Mouse (Mus musculus) hindbrain, embryonic 10.5 days (tissue): ENCODE measurements around the gene Zfp990. TPM values are rescaled to one million over a fixed set of nuclear protein-coding genes. Genes with fewer than 3 reads are reported as not detected.
"Not testable (repeated sequence)": the region's sequence is repeated elsewhere in the genome, so short reads cannot be mapped to it uniquely, and the experiment has no call there.

Source experiments
- DNase-seq: peaks from one replicate; pipeline ENCODE4 v3.0.0-alpha.2; 2017; ENCODE audit warnings: low spot score
- H3K27ac ChIP-seq: fragments of 300-500 bp; sonication (generic); 2 replicates; pipeline ENCODE4 v1.5.1; 2016; ENCODE audit warnings: mild to moderate bottlenecking, moderate library complexity
- H3K27me3 ChIP-seq: fragments of 300-500 bp; sonication (generic); 2 replicates; pipeline ENCODE4 v1.6.1; 2016; ENCODE audit warnings: mild to moderate bottlenecking; ENCODE audit not compliant: poor library complexity, insufficient read depth, severe bottlenecking
- H3K36me3 ChIP-seq: fragments of 300-500 bp; sonication (generic); 2 replicates; pipeline ENCODE4 v1.6.1; 2016; ENCODE audit warnings: mild to moderate bottlenecking, moderate library complexity
- H3K4me1 ChIP-seq: fragments of 300-500 bp; sonication (generic); replicated peaks from 2 replicates; pipeline ENCODE4 v1.6.1; 2016; ENCODE audit warnings: mild to moderate bottlenecking
- H3K4me3 ChIP-seq: fragments of 300-500 bp; sonication (generic); 2 replicates; pipeline ENCODE4 v1.5.1; 2016; ENCODE audit warnings: mild to moderate bottlenecking, moderate library complexity
- H3K9me3 ChIP-seq: fragments of 300-500 bp; sonication (generic); 2 replicates; pipeline ENCODE4 v1.6.1; 2016; ENCODE audit warnings: mild to moderate bottlenecking, moderate library complexity
- WGBS: fragments of 180-500 bp; shearing (Covaris S2); methylation state at CpG from one replicate; pipeline ENCODE4 v1.1.7; 2016; 5-methylcytosine and 5-hydroxymethylcytosine counted together
- polyA plus RNA-seq: library from polyadenylated mRNA; unstranded; fragments of >200 nt; fragmentation: Nextera tagmentation; extraction: Ambion mirVana; gene quantifications from 2 replicates; pipeline ENCODE4 v1.2.1, GENCODE M21; 2016

Gene Zfp990
- polyA plus RNA-seq, 1 experiment from 2014 or later, result 0.05 TPM

GRCm38 (mm10) chr4:145546477-145546876 is 35.9 kb downstream of the Zfp990 start:
- H3K4me3 ChIP-seq, DNase-seq: not testable (repeated sequence)
- peaks cover 56% of the 10 kb centered on the region for H3K9me3 ChIP-seq

GRCm38 (mm10) chr4:145556680-145557079 is 46.1 kb downstream of the Zfp990 start:
- DNase-seq, result no peak
- Histone ChIP-seq H3K4me3 (no peak overlapping the region), H3K9me3 (peaks cover 64% of the 10 kb centered on the region), H3K27me3 (no peaks in the 10 kb centered on the region), H3K36me3 (no peaks in the 10 kb centered on the region), H3K27ac (no peak overlapping the region), H3K4me1 (no peaks in the 10 kb centered on the region)
- WGBS, result 85% methylated on average over 1 of the region's 1 CpGs

More at GRCm38 (mm10) chr4:145546477-145546876, 35.9 kb downstream of the Zfp990 start:
- not testable (repeated sequence) for H3K27me3 ChIP-seq, H3K36me3 ChIP-seq, H3K4me1 ChIP-seq, H3K27ac ChIP-seq
- 85% methylated on average over 3 of the region's 3 CpGs for WGBS

GRCm38 (mm10) chr4:145559505-145560099 is 49.0 kb downstream of the Zfp990 start:
- H3K4me3 ChIP-seq, result no peak overlapping the region
- no peaks in the 10 kb centered on the region for H3K27me3 ChIP-seq
- H3K36me3 ChIP-seq, result no peaks in the 10 kb centered on the region
- H3K9me3 ChIP-seq, result peaks cover 59% of the 10 kb centered on the region
- DNase-seq, result no peak
- no peak overlapping the region for H3K27ac ChIP-seq
- H3K4me1 ChIP-seq, result no peaks in the 10 kb centered on the region
- WGBS, result 42% methylated on average over 3 of the region's 3 CpGs

GRCm38 (mm10) chr4:145564111-145564821 is 53.7 kb downstream of the Zfp990 start:
- no peak overlapping the region for H3K4me3 ChIP-seq
- no peaks in the 10 kb centered on the region for H3K36me3 ChIP-seq
- H3K27me3 ChIP-seq, result no peaks in the 10 kb centered on the region
- no peaks in the 10 kb centered on the region for H3K4me1 ChIP-seq
- no peak overlapping the region for H3K27ac ChIP-seq
- 66% methylated on average over 3 of the region's 3 CpGs for WGBS
- no peak for DNase-seq
- H3K9me3 ChIP-seq, result peaks cover 53% of the 10 kb centered on the region

- 84% methylated on average over 9 of the region's 10 CpGs for WGBS
- not testable (repeated sequence) for H3K36me3 ChIP-seq, H3K4me1 ChIP-seq, H3K27ac ChIP-seq, DNase-seq, H3K27me3 ChIP-seq, H3K4me3 ChIP-seq
- peaks cover 28% of the 10 kb centered on the region for H3K9me3 ChIP-seq
Measured at GRCm38 (mm10) chr4:145570461-145570860, 59.9 kb downstream of the Zfp990 start.

- not testable (repeated sequence) for H3K27ac ChIP-seq, H3K4me1 ChIP-seq, DNase-seq, H3K4me3 ChIP-seq, H3K36me3 ChIP-seq, H3K27me3 ChIP-seq
- peaks cover 35% of the 10 kb centered on the region for H3K9me3 ChIP-seq
- 90% methylated on average over 8 of the region's 8 CpGs for WGBS
Measured at GRCm38 (mm10) chr4:145576623-145577022, 66.1 kb downstream of the Zfp990 start.

- H3K27ac ChIP-seq, H3K36me3 ChIP-seq, H3K4me3 ChIP-seq, DNase-seq, H3K4me1 ChIP-seq, H3K27me3 ChIP-seq: not testable (repeated sequence)
- 92% methylated on average over 1 of the region's 1 CpGs for WGBS
- peaks cover 25% of the 10 kb centered on the region; the same call in 1 of the 2 replicates for H3K9me3 ChIP-seq
Measured at GRCm38 (mm10) chr4:145580333-145580732, 69.8 kb downstream of the Zfp990 start.

- H3K4me3 ChIP-seq, result peak within 1 kb of the TSS; percentile 37
Measured at GRCm38 (mm10) chr4:145585078-145585477, 74.5 kb downstream of the Zfp990 start, which contains the start of gene Gm13212. Gm13212 (plus strand) TSS chr4:145585166.

GRCm38 (mm10) chr4:145586046-145586445 is 75.5 kb downstream of the Zfp990 start:
- not testable (repeated sequence) for H3K4me1 ChIP-seq, DNase-seq, H3K9me3 ChIP-seq, H3K27me3 ChIP-seq, H3K36me3 ChIP-seq, H3K27ac ChIP-seq, H3K4me3 ChIP-seq
- 74% methylated on average over 2 of the region's 2 CpGs for WGBS

More at GRCm38 (mm10) chr4:145585078-145585477, 74.5 kb downstream of the Zfp990 start, which contains the start of gene Gm13212:
- DNase-seq, H3K4me1 ChIP-seq, H3K27ac ChIP-seq, H3K27me3 ChIP-seq, H3K9me3 ChIP-seq, H3K36me3 ChIP-seq: not testable (repeated sequence)
- 24% methylated on average over 11 of the region's 11 CpGs for WGBS

Other genes starting within 250 kb of the Zfp990 start
- gene Tnfrsf8, start 195.6 kb upstream of the Zfp990 start, polyA plus RNA-seq, result 0.08 and 0.09 TPM in 2 replicates
- 0.55 and 1.00 TPM in 2 replicates for gene Gm13212, start 74.4 kb downstream of the Zfp990 start, polyA plus RNA-seq
- gene Zfp980, start 159.9 kb downstream of the Zfp990 start, polyA plus RNA-seq, result not detected in 2 replicates